Mouse (Mus musculus): Measurements from ENCODE around the gene Il18r1. TPM values are rescaled to one million over a fixed set of nuclear protein-coding genes. Genes with fewer than 3 reads are reported as not detected.

The Il18r1 gene
- polyA plus RNA-seq, 1 experiment = 0.97 TPM

GRCm38 (mm10) chr1:40494594-40494993, 29.2 kb downstream of the Il18r1 start:
- no peak for DNase-seq (ENCODE audit: low read depth)

GRCm38 (mm10) chr1:40499708-40500107, 34.4 kb downstream of the Il18r1 start:
- DNase-seq (ENCODE audit: low read depth) = no peak

- no peak for DNase-seq (ENCODE audit: low read depth)
Measured at GRCm38 (mm10) chr1:40501126-40501525, 35.8 kb downstream of the Il18r1 start.

DNA sequence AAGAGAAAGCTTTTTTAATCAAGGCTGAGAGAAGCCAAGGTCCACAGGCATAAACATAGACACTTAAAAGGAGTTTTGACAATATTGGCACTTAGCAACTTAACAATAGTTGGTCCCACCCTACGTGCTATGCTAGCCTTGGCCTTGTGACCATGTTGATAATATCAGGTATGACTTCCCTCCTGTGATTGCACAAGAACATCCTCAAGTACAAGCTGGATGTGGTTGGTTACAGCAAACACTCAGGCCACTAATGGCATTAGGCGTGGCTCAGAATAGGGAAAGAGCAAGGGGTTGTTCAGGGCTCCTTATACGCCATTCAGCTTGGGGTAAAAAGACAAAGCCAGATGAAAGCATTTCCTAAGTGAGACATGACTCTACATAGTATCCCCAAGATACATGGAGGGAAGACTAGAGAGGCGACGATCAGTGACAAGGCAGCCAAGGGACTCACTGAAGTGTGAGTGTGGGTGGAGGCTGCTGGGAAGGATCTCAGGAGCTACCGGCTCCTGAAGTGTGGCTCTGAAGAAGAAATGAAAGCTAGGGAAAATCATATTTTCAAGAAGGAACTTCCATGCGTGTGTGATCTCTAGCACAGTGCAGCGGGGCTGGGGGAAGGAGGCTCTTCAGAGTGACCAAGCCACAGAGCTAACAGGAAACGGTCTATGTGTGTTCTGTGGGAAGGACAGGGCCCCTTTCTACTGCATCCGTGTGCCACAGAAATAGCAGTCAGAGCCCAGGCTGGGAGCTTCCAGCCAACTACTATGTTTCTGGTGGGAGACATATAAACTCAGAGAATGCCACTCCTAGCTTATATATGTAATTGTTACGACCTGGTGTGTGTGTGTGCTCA, 36.4 kb downstream of the Il18r1 start:
- no peak for DNase-seq (ENCODE audit: low read depth)

- DNase-seq (ENCODE audit: low read depth) = no peak
Measured at GRCm38 (mm10) chr1:40504548-40504947, 39.2 kb downstream of the Il18r1 start.

DNA sequence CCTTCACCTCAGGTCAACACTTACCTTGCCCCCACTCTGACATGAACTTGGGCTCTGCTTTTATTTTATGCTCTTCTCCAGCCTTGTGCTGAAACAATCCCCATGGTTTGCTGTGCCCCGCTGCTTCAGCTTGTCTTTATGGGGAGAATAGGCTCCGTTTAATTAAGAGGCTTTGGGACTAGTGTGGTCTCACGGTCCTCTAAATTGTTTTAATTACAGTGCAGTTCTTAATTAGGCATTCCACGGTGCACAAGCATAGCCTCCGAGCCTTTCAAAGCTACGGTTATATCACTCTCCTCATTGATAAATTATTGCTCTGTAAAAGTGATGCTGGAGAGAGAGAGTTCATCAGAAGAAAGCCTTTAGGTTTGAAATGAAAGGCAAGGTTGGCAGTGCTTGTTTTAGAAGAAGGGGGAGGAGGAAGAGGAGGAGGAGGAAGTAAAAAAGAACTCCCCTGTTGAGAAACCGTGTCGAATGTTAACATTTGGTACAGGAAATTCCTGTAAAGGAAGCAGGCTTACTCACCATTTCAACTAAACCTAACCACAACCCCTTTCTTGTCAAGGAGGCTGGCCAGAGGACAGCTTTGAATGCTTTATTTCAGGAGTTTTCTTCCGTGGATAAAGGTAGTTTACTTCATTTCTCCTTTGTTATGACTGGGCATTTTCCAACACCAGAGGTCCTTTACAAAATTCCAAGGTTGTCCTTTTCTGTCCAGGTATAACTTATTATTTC, 49.7 kb downstream of the Il18r1 start, which contains the start of gene Il18rap:
TSS of gene Il18rap (plus strand) at position 512 of the 735 bp plus-strand sequence.
- no peak for DNase-seq (ENCODE audit: low read depth)

GRCm38 (mm10) chr1:40516364-40516763, 51.0 kb downstream of the Il18r1 start:
- DNase-seq (ENCODE audit: low read depth) = no peak

DNA sequence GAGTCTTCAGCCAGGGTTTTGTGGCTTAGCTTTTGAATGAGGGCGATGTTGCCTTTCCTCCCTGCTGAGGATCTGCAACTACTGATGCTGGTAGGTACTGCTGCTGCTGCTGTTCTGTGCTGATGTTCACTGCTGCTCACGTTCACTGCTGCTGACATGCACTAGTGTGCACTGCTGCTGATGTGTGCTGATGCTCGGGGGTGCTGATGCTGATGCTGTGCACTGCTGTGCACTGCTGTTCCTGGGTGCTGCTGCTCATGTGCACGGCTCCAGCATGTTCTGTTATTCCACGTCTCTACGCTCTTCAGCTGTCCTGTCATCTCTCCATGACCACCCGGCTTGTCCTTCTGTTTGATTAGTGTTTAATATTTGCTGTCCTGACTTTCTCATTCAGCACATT, 57.6 kb downstream of the Il18r1 start:
- no peak for DNase-seq (ENCODE audit: low read depth)

DNA sequence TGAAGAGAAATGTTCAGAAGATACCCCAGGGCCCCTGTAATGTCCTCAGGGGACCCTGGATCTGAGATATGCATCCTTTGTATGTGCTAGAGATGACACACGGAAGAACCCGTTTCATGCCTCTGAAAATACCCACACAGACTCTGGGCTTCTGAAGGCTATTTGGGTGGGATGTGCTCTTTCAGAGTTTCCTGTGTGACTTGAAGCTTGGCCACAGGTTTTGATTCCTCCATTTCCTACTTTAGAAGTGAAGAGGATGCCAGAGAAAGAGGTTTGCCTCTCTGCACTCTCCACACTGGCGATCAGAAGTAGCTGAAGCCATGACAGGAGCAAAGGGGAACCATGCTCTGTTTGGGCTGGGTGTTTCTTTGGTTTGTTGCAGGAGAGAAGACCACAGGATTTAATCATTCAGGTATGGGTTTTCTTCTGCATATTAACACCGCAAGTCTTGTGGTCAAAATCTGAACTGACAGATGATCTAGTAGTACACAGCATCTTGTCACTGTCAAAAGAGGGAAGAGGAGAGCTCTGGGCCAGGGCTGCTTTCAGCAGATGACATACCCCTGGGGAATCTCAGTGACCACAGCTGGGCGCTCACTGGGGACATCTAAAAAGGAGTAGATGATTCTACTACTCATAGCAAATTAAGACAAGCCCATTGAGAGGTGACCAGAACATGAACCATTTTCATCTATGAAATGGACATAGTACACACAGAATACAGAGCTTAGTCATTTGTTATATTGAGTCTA, 58.8 kb downstream of the Il18r1 start:
- no peak for DNase-seq (ENCODE audit: low read depth)

- no peak for DNase-seq (ENCODE audit: low read depth)
Measured at GRCm38 (mm10) chr1:40529287-40529686, 63.9 kb downstream of the Il18r1 start.

- DNase-seq (ENCODE audit: low read depth) = no peak
Measured at GRCm38 (mm10) chr1:40537577-40537976, 72.2 kb downstream of the Il18r1 start.

DNA sequence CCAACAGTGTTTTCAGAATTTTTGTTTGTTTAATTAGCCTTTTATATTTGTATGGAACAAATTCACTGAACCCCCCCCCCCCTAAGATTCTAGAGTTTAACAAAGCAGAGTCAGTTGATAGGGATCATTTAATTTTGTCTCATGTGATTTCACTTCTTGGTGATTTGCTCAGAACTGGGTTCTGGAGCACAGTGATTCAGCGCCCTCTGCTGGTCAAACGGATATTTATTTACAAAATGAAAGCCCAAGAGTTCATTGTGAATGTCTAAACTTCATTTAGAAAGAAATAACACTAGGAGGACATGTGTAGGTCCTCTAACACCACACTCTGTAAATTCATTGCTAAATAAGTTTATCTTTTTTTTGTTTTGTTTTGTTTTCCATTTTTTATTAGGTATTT, 79.3 kb downstream of the Il18r1 start:
- no peak for DNase-seq (ENCODE audit: low read depth)

DNA sequence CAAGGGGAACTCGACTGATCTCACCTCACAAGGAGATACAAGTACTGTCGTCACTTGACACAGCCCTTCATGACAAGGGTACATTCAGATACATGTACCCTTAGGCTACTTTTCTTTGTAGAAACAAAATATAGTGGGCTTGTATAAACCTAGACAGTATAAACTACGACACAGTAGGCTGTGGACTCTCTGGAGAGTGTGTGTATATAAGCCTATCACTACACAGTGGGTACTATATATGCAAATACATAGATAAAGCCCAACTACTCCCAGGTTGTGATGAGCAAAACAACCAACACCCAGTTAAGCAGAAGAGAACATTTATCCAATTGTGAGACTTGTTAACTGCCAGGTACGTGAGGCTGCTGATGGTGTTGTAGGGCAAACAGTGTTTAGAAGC, 81.3 kb downstream of the Il18r1 start:
- DNase-seq (ENCODE audit: low read depth) = no peak

DNA sequence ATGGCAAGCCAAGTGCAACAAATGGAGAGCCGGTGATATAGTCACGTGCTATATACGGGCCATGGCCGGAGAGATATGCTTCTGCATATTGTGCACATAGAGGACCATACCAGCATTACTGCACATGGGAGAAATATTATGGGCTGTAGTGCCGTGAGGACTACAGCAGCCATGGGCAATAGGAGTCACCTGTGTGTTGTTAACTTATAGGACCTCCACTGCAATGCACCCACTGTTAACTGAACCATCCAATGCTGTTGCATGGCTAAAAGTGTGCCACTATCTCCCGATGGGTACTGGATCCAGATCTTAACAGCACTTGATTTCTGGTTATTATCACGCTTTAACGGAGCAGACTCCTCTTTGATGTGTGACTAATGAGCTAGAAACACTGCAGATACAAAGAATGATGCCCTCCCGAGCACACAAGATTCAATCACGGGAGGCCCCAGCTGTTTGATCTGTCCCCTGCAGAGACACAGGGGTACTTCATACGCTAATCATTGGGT, 81.8 kb downstream of the Il18r1 start:
- DNase-seq (ENCODE audit: low read depth) = no peak

GRCm38 (mm10) chr1:40547762-40548161, 82.4 kb downstream of the Il18r1 start:
- DNase-seq (ENCODE audit: low read depth) = no peak

Other genes with a start within 250 kb of the Il18r1 start
- gene Il1r1, start 240.5 kb upstream of the Il18r1 start, polyA plus RNA-seq (2012; rRNA removed) = 7.1 and 9.0 TPM in 2 replicates
- 3.4 and 4.6 TPM in 2 replicates for gene Il1rl2, start 140.9 kb upstream of the Il18r1 start, polyA plus RNA-seq (2012; rRNA removed)
- gene Il1rl1, start 36.0 kb upstream of the Il18r1 start, polyA plus RNA-seq (2012; rRNA removed) = 0.93 and 1.3 TPM in 2 replicates
- 0.27 and 0.36 TPM in 2 replicates for gene Il18rap, start 49.8 kb downstream of the Il18r1 start, polyA plus RNA-seq (2012; rRNA removed)
- 0.38 and 0.92 TPM in 2 replicates for gene Slc9a4, start 114.5 kb downstream of the Il18r1 start, polyA plus RNA-seq (2012; rRNA removed)
- 15.0 and 18.1 TPM in 2 replicates for gene Slc9a2, start 215.0 kb downstream of the Il18r1 start, polyA plus RNA-seq (2012; rRNA removed)